Mouse (Mus musculus) liver, adult 2 months (tissue): Measurements from ENCODE around the gene Maml3.

Source experiments
- CTCF ChIP-seq: fragments of 200-500 bp; IDR thresholded peaks from 2 replicates; pipeline ENCODE4 v1.5.1; 2011; ENCODE audit warnings: low read depth, low read length, control low read depth
- POLR2A ChIP-seq: fragments of 200-500 bp; IDR thresholded peaks from 2 replicates; pipeline ENCODE4 v1.6.1; 2011; ENCODE audit warnings: low read length, control low read depth; ENCODE audit not compliant: insufficient read depth; ENCODE audit errors: extremely low read depth

DNA sequence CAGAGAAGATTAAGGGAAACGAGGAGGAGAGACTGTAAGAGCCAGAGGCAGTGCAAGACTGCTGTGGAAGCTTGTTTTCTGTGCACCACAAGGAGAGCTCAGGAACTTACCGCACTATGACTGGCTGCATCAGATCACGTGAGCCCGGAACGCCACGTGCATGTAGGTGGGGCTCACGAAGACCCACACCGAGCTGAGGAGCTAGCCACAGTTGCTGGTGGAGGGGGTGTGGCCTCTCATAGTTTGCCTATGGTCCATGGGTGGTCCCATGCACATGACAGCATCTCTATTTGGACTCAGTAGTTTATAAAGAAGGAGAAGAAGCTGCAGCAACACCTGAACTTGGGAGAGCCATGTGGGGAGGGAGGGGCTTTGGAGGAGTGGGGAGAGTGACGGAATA is 152.6 kb downstream of the Maml3 start:
- TF ChIP-seq CTCF: no peak
- no peak for TF ChIP-seq POLR2A
